Comparison of ENCODE assay signal across 9 mouse cellular contexts in the genomic region with DNA sequence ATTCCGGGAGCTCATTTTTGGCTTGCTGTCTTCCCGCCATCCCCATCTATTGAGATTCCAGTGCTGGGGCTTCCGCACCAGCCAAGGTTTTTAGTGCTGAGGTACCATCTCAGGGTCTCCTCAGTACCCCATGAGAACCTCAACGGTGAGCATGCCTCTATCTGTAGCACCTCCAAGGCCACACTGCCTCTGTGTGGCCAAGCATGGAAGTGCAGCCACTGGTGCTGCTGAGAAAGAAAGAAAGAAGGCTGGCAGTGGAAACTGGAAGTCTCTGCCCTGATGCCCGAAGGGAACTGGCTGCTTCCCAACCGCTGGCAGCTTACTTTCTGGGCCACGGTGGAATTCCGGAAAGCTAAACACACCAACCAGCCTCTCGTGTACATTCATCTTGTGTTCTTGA.
A peak's percentile ranks its signal among the peaks of the same experiment; 100 is the strongest.
DNase-seq lines count a peak whose midpoint lies in the region; ATAC-seq and TF ChIP-seq lines count a peak whose summit lies in the region.
"Had no signal": no experiment of that assay in that cellular context is flagged by ENCODE, and none has a peak within 500 bp of the region (broad histone marks: within the 10 kb centered on the region; RNA-seq: fewer than 3 reads in every experiment).

No protein-coding gene starts in this region.

- intact Hi-C loops in left cerebral cortex, adult 2 months (cut with DNase I): loop anchor here (1.0 to 5.0 kb wide), 2 partner anchors 356 to 880 kb away; no protein-coding TSS in a partner anchor

- no peak overlapping the region for H3K4me3 ChIP-seq in liver, embryonic 12.5 days
- no peak overlapping the region for H3K4me3 ChIP-seq in left cerebral cortex, adult 2 months

- peak; percentile 96 for TF ChIP-seq CTCF in left cerebral cortex, adult 2 months (IDR thresholded peaks at IDR 0.05)

- H3K27ac ChIP-seq in liver, embryonic 12.5 days: no peak overlapping the region
- H3K27ac ChIP-seq in left cerebral cortex, adult 2 months: no peak overlapping the region

- no peak for ATAC-seq in liver, embryonic 12.5 days

- no peaks in the 10 kb centered on the region for H3K36me3 ChIP-seq in liver, embryonic 12.5 days
- H3K36me3 ChIP-seq: G1E had no signal

- H3K4me2 ChIP-seq in liver, embryonic 12.5 days: no peak overlapping the region

- peak; percentile 51 for DNase-seq in liver
- peak; percentile 84 to 90 for DNase-seq in cerebellum, postnatal 25 days
- peak; percentile 79 to 88 for DNase-seq in frontal cortex, postnatal 36 days (ENCODE audit: low spot score in 2 of 2)
- peak; percentile 33 for DNase-seq in hindlimb bud, embryonic 11.5 days (ENCODE audit: extremely low spot score, low read depth, low spot score)
- DNase-seq in left cerebral cortex, adult 2 months (ENCODE audit: extremely low spot score in 1 of 2, low spot score in 2 of 2): peak; percentile 79 to 86
- peak; percentile 80 for DNase-seq in mesoderm, embryonic 11.5 days (ENCODE audit: low read depth, low spot score)
- DNase-seq in spleen, postnatal 10 days (ENCODE audit: low spot score in 2 of 2): peak; percentile 8 to 46

- H3K27me3 ChIP-seq in liver, embryonic 12.5 days (replicated peaks): no peaks in the 10 kb centered on the region

- H3K9me3 ChIP-seq in liver, embryonic 12.5 days (replicated peaks): no peaks in the 10 kb centered on the region

- H3K4me1 ChIP-seq in liver, embryonic 12.5 days: no peaks in the 10 kb centered on the region

- H3K9ac ChIP-seq in liver, embryonic 12.5 days: no peak overlapping the region

- 53% methylated on average over 9 of the region's 9 CpGs for WGBS in liver, embryonic 12.5 days (ENCODE audit: insufficient replicate concordance)

Comparison
In these comparisons a context has a peak if more than half of its experiments do, and no peak if none do; other contexts are left out.
1. DNase-seq: peak in every context shown above with its lines; median percentile 87 in cerebellum, postnatal 25 days; 84 in frontal cortex, postnatal 36 days; 82 in left cerebral cortex, adult 2 months; 80 in mesoderm, embryonic 11.5 days; 51 in liver; 33 in hindlimb bud, embryonic 11.5 days; 27 in spleen, postnatal 10 days.